Mouse (Mus musculus) brown adipose tissue, adult 24 weeks (tissue): Measurements from ENCODE around the gene Gm26920. TPM values are rescaled to one million over a fixed set of nuclear protein-coding genes. Genes with fewer than 3 reads are reported as not detected.
"Not testable (repeated sequence)": the region's sequence is repeated elsewhere in the genome, so short reads cannot be mapped to it uniquely, and the experiment has no call there.

Experiments
- H3K27ac ChIP-seq: fragments of 200-500 bp; replicated peaks from 2 replicates; pipeline ENCODE4 v1.5.1; 2012; ENCODE audit warnings: low read depth, mild to moderate bottlenecking, low read length
- H3K4me1 ChIP-seq: fragments of 200-500 bp; 2 replicates; pipeline ENCODE4 v1.6.1; 2012; ENCODE audit warnings: low read length, mixed read lengths; ENCODE audit not compliant: control insufficient read depth, insufficient read depth, insufficient read length
- H3K4me3 ChIP-seq: fragments of 200-500 bp; 2 replicates; pipeline ENCODE4 v1.5.1; 2012; ENCODE audit warnings: low read depth, mild to moderate bottlenecking, low read length, moderate library complexity; ENCODE audit not compliant: insufficient read depth
- polyA plus RNA-seq: library from polyadenylated mRNA; stranded (reverse); fragments of >200 nt; gene quantifications from 2 replicates; pipeline ENCODE4 v1.2.4, GENCODE M21; 2012; ENCODE audit not compliant: missing spikeins, insufficient read depth, insufficient read length

Gm26920 gene
- not detected in 2 replicates for polyA plus RNA-seq

GRCm38 (mm10) chr7:30090092-30090969 is at the start of gene Gm26920, which contains the start of gene Zfp566:
Gene Gm26920, minus strand, starts transcription at chr7:30090410.
Gene Zfp566, minus strand, starts transcription at chr7:30090527.
- Histone ChIP-seq H3K4me3 (peak within 1 kb of the TSS; percentile 86), H3K27ac (0 out of 2 replicates have a peak within 1 kb of the TSS, but pooled peaks have one; percentile 26), H3K4me1 (peaks cover 3% of the 10 kb centered on the region; the same call in 1 of the 2 replicates)

- Histone ChIP-seq H3K4me1 (no peaks in the 10 kb centered on the region), H3K4me3 (no peak overlapping the region), H3K27ac (no peak overlapping the region)
Measured at GRCm38 (mm10) chr7:30136826-30137225, 46.6 kb upstream of the Gm26920 start.

- Histone ChIP-seq H3K4me3 (no peak overlapping the region), H3K4me1 (no peaks in the 10 kb centered on the region), H3K27ac (no peak overlapping the region)
Measured at GRCm38 (mm10) chr7:30132396-30132795, 42.2 kb upstream of the Gm26920 start.

GRCm38 (mm10) chr7:30129900-30130299 is 39.7 kb upstream of the Gm26920 start:
- no peak overlapping the region for H3K27ac ChIP-seq
- H3K4me1 ChIP-seq: no peaks in the 10 kb centered on the region
- H3K4me3 ChIP-seq: no peak overlapping the region

GRCm38 (mm10) chr7:30122188-30122530 is 31.9 kb upstream of the Gm26920 start:
- Histone ChIP-seq H3K4me1 (no peaks in the 10 kb centered on the region), H3K4me3 (peak overlapping the region; percentile 70), H3K27ac (no peak overlapping the region)

GRCm38 (mm10) chr7:30121308-30122187 is 31.3 kb upstream of the Gm26920 start, which contains the start of gene Zfp382:
Gene Zfp382, plus strand, starts transcription at chr7:30121942.
- Histone ChIP-seq H3K27ac (0 out of 2 replicates have a peak within 1 kb of the TSS, but pooled peaks have one; percentile 3), H3K4me3 (peak within 1 kb of the TSS; percentile 70), H3K4me1 (no peaks in the 10 kb centered on the region)

- not testable (repeated sequence) for H3K27ac ChIP-seq, H3K4me1 ChIP-seq, H3K4me3 ChIP-seq
Measured at GRCm38 (mm10) chr7:30117935-30118334, 27.7 kb upstream of the Gm26920 start.

- Histone ChIP-seq H3K4me3 (no peak overlapping the region), H3K4me1 (no peaks in the 10 kb centered on the region), H3K27ac (no peak overlapping the region)
Measured at GRCm38 (mm10) chr7:30116076-30116475, 25.9 kb upstream of the Gm26920 start.

GRCm38 (mm10) chr7:30099297-30099696 is 9.1 kb upstream of the Gm26920 start:
- H3K4me3 ChIP-seq: no peak overlapping the region
- no peak overlapping the region for H3K27ac ChIP-seq
- H3K4me1 ChIP-seq: peaks cover 2% of the 10 kb centered on the region; the same call in 1 of the 2 replicates

GRCm38 (mm10) chr7:30095551-30096125 is 5.4 kb upstream of the Gm26920 start:
- 0 out of 2 replicates have a peak overlapping the region, but pooled peaks have one; percentile 12 for H3K27ac ChIP-seq
- peak overlapping the region; percentile 71 for H3K4me3 ChIP-seq
- H3K4me1 ChIP-seq: peaks cover 2% of the 10 kb centered on the region; the same call in 1 of the 2 replicates

GRCm38 (mm10) chr7:30094646-30095429 is 4.6 kb upstream of the Gm26920 start, which contains the start of gene Zfp260:
Gene Zfp260, plus strand, starts transcription at chr7:30094777.
- peak within 1 kb of the TSS; percentile 71 for H3K4me3 ChIP-seq
- peak within 1 kb of the TSS; percentile 98 for H3K27ac ChIP-seq
- H3K4me1 ChIP-seq: peaks cover 2% of the 10 kb centered on the region; the same call in 1 of the 2 replicates

GRCm38 (mm10) chr7:30093918-30094415 is 3.8 kb upstream of the Gm26920 start:
- Histone ChIP-seq H3K4me1 (peaks cover 5% of the 10 kb centered on the region; the same call in 1 of the 2 replicates), H3K4me3 (peak overlapping the region; percentile 28)

GRCm38 (mm10) chr7:30092666-30093065 is 2.5 kb upstream of the Gm26920 start:
- Histone ChIP-seq H3K4me3 (no peak overlapping the region), H3K27ac (no peak overlapping the region), H3K4me1 (peaks cover 5% of the 10 kb centered on the region; the same call in 1 of the 2 replicates)

More at GRCm38 (mm10) chr7:30093918-30094415, 3.8 kb upstream of the Gm26920 start:
- H3K27ac ChIP-seq: no peak overlapping the region
